Mouse (Mus musculus): Measurements from ENCODE around the gene Enoph1. TPM values are rescaled to one million over a fixed set of nuclear protein-coding genes. Genes with fewer than 3 reads are reported as not detected.

Gene Enoph1
- polyA plus RNA-seq, 1 experiment from 2014 or later, result 60.9 TPM

GRCm38 (mm10) chr5:100043361-100043760, 3.6 kb downstream of the Enoph1 start:
- Histone ChIP-seq H3K4me1 (peaks cover 41% of the 10 kb centered on the region), H3K9me3 (no peaks in the 10 kb centered on the region), H3K4me3 (no peak overlapping the region), H3K27me3 (replicated peaks; ENCODE audit: low read depth, poor library complexity, severe bottlenecking) (no peaks in the 10 kb centered on the region), H3K27ac (replicated peaks) (no peak overlapping the region), H3K36me3 (replicated peaks) (peaks cover 16% of the 10 kb centered on the region)
- no peak for DNase-seq (ENCODE audit: low spot score)
- WGBS, result 92% methylated on average over 5 of the region's 5 CpGs

- 84% methylated on average over 4 of the region's 4 CpGs for WGBS
- Histone ChIP-seq H3K27me3 (replicated peaks; ENCODE audit: low read depth, poor library complexity, severe bottlenecking) (no peaks in the 10 kb centered on the region), H3K4me1 (peaks cover 48% of the 10 kb centered on the region), H3K4me3 (no peak overlapping the region), H3K36me3 (replicated peaks) (peaks cover 16% of the 10 kb centered on the region), H3K27ac (replicated peaks) (no peak overlapping the region), H3K9me3 (no peaks in the 10 kb centered on the region)
- DNase-seq (ENCODE audit: low spot score), result no peak
These were observed 4.2 kb downstream of the Enoph1 start for GRCm38 (mm10) chr5:100044030-100044429.

- H3K9me3 ChIP-seq, result no peaks in the 10 kb centered on the region
- no peak overlapping the region for H3K27ac ChIP-seq (replicated peaks)
- peaks cover 16% of the 10 kb centered on the region for H3K36me3 ChIP-seq (replicated peaks)
- DNase-seq (ENCODE audit: low spot score), result no peak
- H3K4me3 ChIP-seq, result no peak overlapping the region
- 78% methylated on average over 5 of the region's 5 CpGs for WGBS
- peaks cover 48% of the 10 kb centered on the region for H3K4me1 ChIP-seq
- no peaks in the 10 kb centered on the region for H3K27me3 ChIP-seq (replicated peaks; ENCODE audit: low read depth, poor library complexity, severe bottlenecking)
These were observed 4.8 kb downstream of the Enoph1 start for GRCm38 (mm10) chr5:100044621-100045020.

- no peak overlapping the region for H3K27ac ChIP-seq (replicated peaks)
- no peak for DNase-seq (ENCODE audit: low spot score)
- H3K36me3 ChIP-seq (replicated peaks), result peaks cover 28% of the 10 kb centered on the region
- H3K27me3 ChIP-seq (replicated peaks; ENCODE audit: low read depth, poor library complexity, severe bottlenecking), result no peaks in the 10 kb centered on the region
- H3K4me1 ChIP-seq, result peaks cover 38% of the 10 kb centered on the region
- H3K9me3 ChIP-seq, result no peaks in the 10 kb centered on the region
- H3K4me3 ChIP-seq, result no peak overlapping the region
- 84% methylated on average over 3 of the region's 3 CpGs for WGBS
These were observed 6.3 kb downstream of the Enoph1 start for GRCm38 (mm10) chr5:100046096-100046495.

- H3K27me3 ChIP-seq (replicated peaks; ENCODE audit: low read depth, poor library complexity, severe bottlenecking), result no peaks in the 10 kb centered on the region
- H3K27ac ChIP-seq (replicated peaks), result no peak overlapping the region
- H3K36me3 ChIP-seq (replicated peaks), result peaks cover 36% of the 10 kb centered on the region
- no peak for DNase-seq (ENCODE audit: low spot score)
- H3K9me3 ChIP-seq, result no peaks in the 10 kb centered on the region
- 66% methylated on average over 8 of the region's 8 CpGs for WGBS
- H3K4me3 ChIP-seq, result no peak overlapping the region
- H3K4me1 ChIP-seq, result peaks cover 31% of the 10 kb centered on the region
These were observed 7.4 kb downstream of the Enoph1 start for GRCm38 (mm10) chr5:100047143-100047640.

GRCm38 (mm10) chr5:100047871-100048270, 8.1 kb downstream of the Enoph1 start:
- peak overlapping the region; percentile 10; the same call in 1 of the 2 replicates for H3K27ac ChIP-seq (replicated peaks)
- H3K4me1 ChIP-seq, result peaks cover 31% of the 10 kb centered on the region
- H3K4me3 ChIP-seq, result no peak overlapping the region
- peaks cover 35% of the 10 kb centered on the region for H3K36me3 ChIP-seq (replicated peaks)
- DNase-seq (ENCODE audit: low spot score), result no peak
- no peaks in the 10 kb centered on the region for H3K9me3 ChIP-seq
- WGBS, result 65% methylated on average over 7 of the region's 7 CpGs
- no peaks in the 10 kb centered on the region for H3K27me3 ChIP-seq (replicated peaks; ENCODE audit: low read depth, poor library complexity, severe bottlenecking)

GRCm38 (mm10) chr5:100049904-100050303, 10.1 kb downstream of the Enoph1 start:
- Histone ChIP-seq H3K9me3 (no peaks in the 10 kb centered on the region), H3K27me3 (replicated peaks; ENCODE audit: low read depth, poor library complexity, severe bottlenecking) (no peaks in the 10 kb centered on the region), H3K27ac (replicated peaks) (no peak overlapping the region), H3K4me1 (peaks cover 41% of the 10 kb centered on the region), H3K36me3 (replicated peaks) (peaks cover 31% of the 10 kb centered on the region), H3K4me3 (no peak overlapping the region)
- WGBS, result 91% methylated on average over 3 of the region's 3 CpGs
- no peak for DNase-seq (ENCODE audit: low spot score)

- Histone ChIP-seq H3K9me3 (no peaks in the 10 kb centered on the region), H3K4me1 (peaks cover 30% of the 10 kb centered on the region), H3K27me3 (replicated peaks; ENCODE audit: low read depth, poor library complexity, severe bottlenecking) (no peaks in the 10 kb centered on the region), H3K36me3 (replicated peaks) (peaks cover 31% of the 10 kb centered on the region), H3K4me3 (no peak overlapping the region), H3K27ac (replicated peaks) (no peak overlapping the region)
- 91% methylated on average over 7 of the region's 7 CpGs for WGBS
- DNase-seq (ENCODE audit: low spot score), result no peak
These were observed 12.9 kb downstream of the Enoph1 start for GRCm38 (mm10) chr5:100052728-100053127.

- H3K36me3 ChIP-seq (replicated peaks), result peaks cover 43% of the 10 kb centered on the region
- DNase-seq (ENCODE audit: low spot score), result no peak
- 78% methylated on average over 11 of the region's 11 CpGs for WGBS
- peaks cover 33% of the 10 kb centered on the region for H3K4me1 ChIP-seq
- no peak overlapping the region for H3K4me3 ChIP-seq
- H3K27ac ChIP-seq (replicated peaks), result peak overlapping the region; percentile 30; the same call in 1 of the 2 replicates
- H3K27me3 ChIP-seq (replicated peaks; ENCODE audit: low read depth, poor library complexity, severe bottlenecking), result no peaks in the 10 kb centered on the region
- no peaks in the 10 kb centered on the region for H3K9me3 ChIP-seq
These were observed 15.2 kb downstream of the Enoph1 start for GRCm38 (mm10) chr5:100054807-100055547.

- Histone ChIP-seq H3K27ac (replicated peaks) (no peak overlapping the region), H3K4me1 (peaks cover 33% of the 10 kb centered on the region), H3K4me3 (no peak overlapping the region), H3K27me3 (replicated peaks; ENCODE audit: low read depth, poor library complexity, severe bottlenecking) (no peaks in the 10 kb centered on the region), H3K9me3 (no peaks in the 10 kb centered on the region), H3K36me3 (replicated peaks) (peaks cover 43% of the 10 kb centered on the region)
- 90% methylated on average over 5 of the region's 5 CpGs for WGBS
- no peak for DNase-seq (ENCODE audit: low spot score)
These were observed 16.1 kb downstream of the Enoph1 start for GRCm38 (mm10) chr5:100055866-100056369.

GRCm38 (mm10) chr5:100057461-100058209, 17.9 kb downstream of the Enoph1 start:
- WGBS, result 84% methylated on average over 15 of the region's 15 CpGs
- Histone ChIP-seq H3K9me3 (no peaks in the 10 kb centered on the region), H3K27ac (replicated peaks) (no peak overlapping the region), H3K27me3 (replicated peaks; ENCODE audit: low read depth, poor library complexity, severe bottlenecking) (no peaks in the 10 kb centered on the region), H3K4me1 (peaks cover 33% of the 10 kb centered on the region), H3K36me3 (replicated peaks) (peaks cover 46% of the 10 kb centered on the region), H3K4me3 (no peak overlapping the region)
- DNase-seq (ENCODE audit: low spot score), result no peak

- Histone ChIP-seq H3K4me1 (peaks cover 33% of the 10 kb centered on the region), H3K27me3 (replicated peaks; ENCODE audit: low read depth, poor library complexity, severe bottlenecking) (no peaks in the 10 kb centered on the region), H3K36me3 (replicated peaks) (peaks cover 49% of the 10 kb centered on the region), H3K27ac (replicated peaks) (no peak overlapping the region), H3K4me3 (no peak overlapping the region), H3K9me3 (no peaks in the 10 kb centered on the region)
- WGBS, result 53% methylated on average over 6 of the region's 6 CpGs
- no peak for DNase-seq (ENCODE audit: low spot score)
These were observed 18.9 kb downstream of the Enoph1 start for GRCm38 (mm10) chr5:100058729-100059128.
